Mouse (Mus musculus) lung, adult 2 months (tissue): ENCODE data around the gene Rictor.

ENCODE experiments used
- CTCF ChIP-seq: fragments of 200-500 bp; IDR thresholded peaks from 2 replicates; pipeline ENCODE4 v1.5.1; 2011; ENCODE audit warnings: mild to moderate bottlenecking, low read length, control low read depth; ENCODE audit not compliant: insufficient read depth
- POLR2A ChIP-seq: fragments of 200-500 bp; IDR thresholded peaks from 2 replicates; pipeline ENCODE4 v1.6.1; 2011; ENCODE audit warnings: low read depth, mild to moderate bottlenecking, control low read depth, low read length, borderline replicate concordance; ENCODE audit errors: extremely low read depth

DNA sequence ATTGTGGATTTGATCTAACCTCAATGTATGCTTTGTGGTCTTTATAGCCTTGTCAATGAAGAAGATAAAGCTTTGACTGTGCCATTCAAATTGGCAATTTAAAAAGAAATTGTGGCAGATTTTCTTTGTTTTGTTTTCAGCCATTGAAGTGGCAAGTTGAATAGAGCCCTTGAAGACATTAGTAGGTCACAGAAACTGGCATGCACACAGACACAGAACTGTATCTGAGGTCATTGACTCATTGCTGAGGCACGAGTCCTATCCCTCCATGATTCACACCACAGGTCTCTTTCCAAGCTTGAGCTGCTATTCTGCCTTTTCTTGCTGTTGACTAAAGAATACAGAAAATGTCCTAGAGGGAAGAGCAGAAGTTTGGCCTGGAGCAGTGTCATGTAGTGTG, 141.7 kb downstream of the Rictor start:
- no peak for TF ChIP-seq CTCF
- no peak for TF ChIP-seq POLR2A
